Mouse (Mus musculus): ENCODE data around the gene Gm17027. TPM values are rescaled to one million over a fixed set of nuclear protein-coding genes. Genes with fewer than 3 reads are reported as not detected.
"Not testable (repeated sequence)": the region's sequence is repeated elsewhere in the genome, so short reads cannot be mapped to it uniquely, and the experiment has no call there.

The Gm17027 gene
- not detected in 2 replicates for polyA plus RNA-seq (2016; fragmentation: Nextera tagmentation; extraction: Ambion mirVana)

- WGBS, result 85% methylated on average over 2 of the region's 2 CpGs
Observed at GRCm38 (mm10) chr14:42162522-42162921, at the start of gene Gm17027. Gm17027 (minus strand) TSS chr14:42162622.

GRCm38 (mm10) chr14:42190691-42191090, 28.3 kb upstream of the Gm17027 start, which contains the start of gene Gm3573:
Gm3573 (minus strand) TSS chr14:42190791.
- H3K36me3 ChIP-seq; H3K27ac ChIP-seq; H3K4me2 ChIP-seq (replicated peaks); H3K9ac ChIP-seq; H3K27me3 ChIP-seq; H3K4me3 ChIP-seq; H3K4me1 ChIP-seq; H3K9me3 ChIP-seq (replicated peaks); ATAC-seq (ENCODE audit: low FRiP score): not testable (repeated sequence)
- WGBS, result no CpG with 5 or more reads among the region's 1 CpGs

More at GRCm38 (mm10) chr14:42162522-42162921, at the start of gene Gm17027:
- H3K27me3 ChIP-seq; H3K27ac ChIP-seq; H3K4me1 ChIP-seq; H3K36me3 ChIP-seq; H3K9ac ChIP-seq; ATAC-seq (ENCODE audit: low FRiP score); H3K4me3 ChIP-seq; H3K4me2 ChIP-seq (replicated peaks); H3K9me3 ChIP-seq (replicated peaks): not testable (repeated sequence)

- not testable (repeated sequence) for H3K9ac ChIP-seq; H3K4me2 ChIP-seq (replicated peaks); H3K4me3 ChIP-seq; ATAC-seq (ENCODE audit: low FRiP score); H3K9me3 ChIP-seq (replicated peaks); H3K27me3 ChIP-seq; H3K4me1 ChIP-seq; H3K36me3 ChIP-seq; H3K27ac ChIP-seq
- 83% methylated on average over 3 of the region's 3 CpGs for WGBS
Observed at GRCm38 (mm10) chr14:42183936-42184335, 21.5 kb upstream of the Gm17027 start.

GRCm38 (mm10) chr14:42134571-42134970, 27.9 kb downstream of the Gm17027 start:
- H3K4me1 ChIP-seq; H3K4me2 ChIP-seq (replicated peaks); H3K36me3 ChIP-seq; H3K27me3 ChIP-seq; ATAC-seq (ENCODE audit: low FRiP score); H3K4me3 ChIP-seq; H3K9ac ChIP-seq; H3K9me3 ChIP-seq (replicated peaks); H3K27ac ChIP-seq: not testable (repeated sequence)
- 80% methylated on average over 7 of the region's 8 CpGs for WGBS

- H3K27me3 ChIP-seq; H3K9ac ChIP-seq; H3K9me3 ChIP-seq (replicated peaks); ATAC-seq (ENCODE audit: low FRiP score); H3K27ac ChIP-seq; H3K4me3 ChIP-seq; H3K4me1 ChIP-seq; H3K4me2 ChIP-seq (replicated peaks); H3K36me3 ChIP-seq: not testable (repeated sequence)
- WGBS, result 61% methylated on average over 10 of the region's 14 CpGs
Observed at GRCm38 (mm10) chr14:42133806-42134205, 28.6 kb downstream of the Gm17027 start.

GRCm38 (mm10) chr14:42117269-42117668, 45.2 kb downstream of the Gm17027 start, which contains the start of gene Gm7951:
Gm7951 (minus strand) TSS chr14:42117369.
- H3K36me3 ChIP-seq; H3K4me2 ChIP-seq (replicated peaks); H3K9me3 ChIP-seq (replicated peaks); H3K27ac ChIP-seq; H3K4me3 ChIP-seq; H3K9ac ChIP-seq; H3K4me1 ChIP-seq; ATAC-seq (ENCODE audit: low FRiP score); H3K27me3 ChIP-seq: not testable (repeated sequence)
- WGBS, result 86% methylated on average over 1 of the region's 2 CpGs

Other genes with a start within 250 kb of the Gm17027 start
- gene 1700049E17Rik1, start 237.7 kb downstream of the Gm17027 start, polyA plus RNA-seq (2016; fragmentation: Nextera tagmentation; extraction: Ambion mirVana), result not detected in 2 replicates
- not detected in 2 replicates for gene 1700024B05Rik, start 218.6 kb downstream of the Gm17027 start, polyA plus RNA-seq (2016; fragmentation: Nextera tagmentation; extraction: Ambion mirVana)
- not detected in 2 replicates for gene Gm6401, start 194.7 kb downstream of the Gm17027 start, polyA plus RNA-seq (2016; fragmentation: Nextera tagmentation; extraction: Ambion mirVana)
- gene Gm3543, start 179.3 kb downstream of the Gm17027 start, polyA plus RNA-seq (2016; fragmentation: Nextera tagmentation; extraction: Ambion mirVana), result not detected in 2 replicates
- gene Gm7951, start 45.3 kb downstream of the Gm17027 start, polyA plus RNA-seq (2016; fragmentation: Nextera tagmentation; extraction: Ambion mirVana), result not detected in 2 replicates
- not detected in 2 replicates for gene Gm3573, start 28.2 kb upstream of the Gm17027 start, polyA plus RNA-seq (2016; fragmentation: Nextera tagmentation; extraction: Ambion mirVana)
- not detected in 2 replicates for gene Gm17026, start 97.4 kb upstream of the Gm17027 start, polyA plus RNA-seq (2016; fragmentation: Nextera tagmentation; extraction: Ambion mirVana)
- not detected in 2 replicates for gene Gm9611, start 134.7 kb upstream of the Gm17027 start, polyA plus RNA-seq (2016; fragmentation: Nextera tagmentation; extraction: Ambion mirVana)
- not detected in 2 replicates for gene Gm7995, start 147.6 kb upstream of the Gm17027 start, polyA plus RNA-seq (2016; fragmentation: Nextera tagmentation; extraction: Ambion mirVana)

All from hindbrain, embryonic 12.5 days (tissue).